In genomic region chr4:142070840-142071239, GRCm38 (mm10) we compare ENCODE assay signal across 10 mouse cellular contexts. TPM values are rescaled to one million over a fixed set of nuclear protein-coding genes. Genes with fewer than 3 reads are reported as not detected.
DNase-seq lines count a peak whose midpoint lies in the region; TF ChIP-seq lines count a peak whose summit lies in the region.
"Had no signal": no experiment of that assay in that cellular context is flagged by ENCODE, and none has a peak within 500 bp of the region (broad histone marks: within the 10 kb centered on the region; RNA-seq: fewer than 3 reads in every experiment).

No protein-coding gene starts in this region.

- peaks cover 41% of the 10 kb centered on the region for H3K4me1 ChIP-seq in kidney, adult 2 months (ENCODE audit: control insufficient read depth, insufficient read depth, low read length)
- H3K4me1 ChIP-seq in forebrain, embryonic 10.5 days, result peaks cover 72% of the 10 kb centered on the region

- H3K9me3 ChIP-seq in forebrain, embryonic 10.5 days, result no peaks in the 10 kb centered on the region
- H3K9me3 ChIP-seq: heart, embryonic 13.5 days had no signal

- no peak for TF ChIP-seq CTCF in kidney, adult 2 months (conservative IDR thresholded peaks at IDR 0.05; ENCODE audit: insufficient read depth, insufficient read length, low read depth, low read length)

- no peak for TF ChIP-seq POLR2A in kidney, adult 2 months (IDR thresholded peaks at IDR 0.05; ENCODE audit: low read depth, low read length)

- DNase-seq in heart, adult 18-20 months, result peak; percentile 41 to 59
- DNase-seq in heart, postnatal 14 days, result no peak
- peak; percentile 91 for DNase-seq in R1 (ENCODE audit: low read depth, low spot score)
- peak; percentile 92 for DNase-seq in kidney, adult 2 months
- DNase-seq in lung, postnatal 36 days, result peak; percentile 63
- no peak for DNase-seq in frontal cortex, postnatal 36 days (ENCODE audit: low spot score in 2 of 2)
- no peak for DNase-seq in spleen, postnatal 4 days (ENCODE audit: low spot score in 2 of 2)
- no peak for DNase-seq in forebrain, embryonic 10.5 days (ENCODE audit: extremely low spot score, low spot score)
- DNase-seq: thymus, postnatal 14 days had no signal

- intact Hi-C loops in heart, postnatal 14 days (cut with DNase I), result no loop called here

- H3K27ac ChIP-seq in kidney, adult 2 months (ENCODE audit: insufficient read depth, low read depth, low read length), result peak overlapping the region; percentile 84
- no peak overlapping the region; the same call in 1 of the 2 replicates for H3K27ac ChIP-seq in forebrain, embryonic 10.5 days
- H3K27ac ChIP-seq: heart, embryonic 13.5 days had no signal

- H3K4me3 ChIP-seq in kidney, adult 2 months (ENCODE audit: insufficient read depth, low read depth, low read length), result no peak overlapping the region
- no peak overlapping the region for H3K4me3 ChIP-seq in forebrain, embryonic 10.5 days
- H3K4me3 ChIP-seq: heart, embryonic 13.5 days had no signal

- WGBS in kidney, adult 2 months, result 9% methylated on average over 8 of the region's 8 CpGs
- WGBS in forebrain, embryonic 10.5 days, result 8% methylated on average over 8 of the region's 8 CpGs

- H3K36me3 ChIP-seq in kidney, adult 2 months (ENCODE audit: control insufficient read depth, insufficient read depth, low read length), result no peaks in the 10 kb centered on the region
- H3K36me3 ChIP-seq in forebrain, embryonic 10.5 days (replicated peaks), result no peaks in the 10 kb centered on the region
- H3K36me3 ChIP-seq: heart, embryonic 13.5 days had no signal

- H3K27me3 ChIP-seq in kidney, adult 2 months (replicated peaks; ENCODE audit: control insufficient read depth, insufficient read depth, low read length), result no peaks in the 10 kb centered on the region
- H3K27me3 ChIP-seq in forebrain, embryonic 10.5 days (ENCODE audit: poor library complexity, severe bottlenecking), result peaks cover 96% of the 10 kb centered on the region

RNA-seq across cellular contexts. Expression of gene Tmem51, which starts 13.3 kb away (rescaled TPM):
- 1 to 10 TPM; 3.4 to 5.2 TPM for total RNA-seq in heart, adult 18-20 months (2021)
- 10 to 100 TPM; 12.0 to 12.7 TPM for total RNA-seq in heart, postnatal 14 days (2021)
- 59.6 and 60.4 TPM in 2 replicates for polyA plus RNA-seq in kidney, adult 2 months (2012; rRNA removed)
- 6.6 and 6.7 TPM in 2 replicates for polyA plus RNA-seq in forebrain, embryonic 10.5 days (2016; fragmentation: Nextera tagmentation; extraction: Ambion mirVana)

RNA-seq across cellular contexts. Expression of gene Fhad1, which starts 56.0 kb away (rescaled TPM):
- total RNA-seq in heart, adult 18-20 months (2021), result under 1 TPM in 1 of 2 experiments, not detected in 1; 0.36 TPM
- total RNA-seq in heart, postnatal 14 days (2021), result under 1 TPM; 0.17 to 0.48 TPM
- 0.18 and 0.28 TPM in 2 replicates for polyA plus RNA-seq in kidney, adult 2 months (2012; rRNA removed)
- 0.39 and 0.50 TPM in 2 replicates for polyA plus RNA-seq in forebrain, embryonic 10.5 days (2016; fragmentation: Nextera tagmentation; extraction: Ambion mirVana)

Comparison
In these comparisons a context has a peak if more than half of its experiments do, and no peak if none do; other contexts are left out.
1. DNase-seq: peak in heart, adult 18-20 months (2 of 2), R1 (single experiment), kidney, adult 2 months (single experiment) and lung, postnatal 36 days (single experiment); none in heart, postnatal 14 days (0 of 2), frontal cortex, postnatal 36 days (0 of 2), spleen, postnatal 4 days (0 of 2) and forebrain, embryonic 10.5 days (single experiment).